Mouse (Mus musculus) myocyte (in vitro differentiated cells): ENCODE measurements around the gene Iqsec1.

Experiments used
- CEBPB ChIP-seq: IDR thresholded peaks from 2 replicates; pipeline ENCODE4 v1.6.1; 2011; ENCODE audit warnings: mild to moderate bottlenecking, moderate library complexity; ENCODE audit not compliant: poor library complexity, insufficient read depth, severe bottlenecking
- MAX ChIP-seq: IDR thresholded peaks from one replicate; pipeline ENCODE4 v1.6.1; 2011; ENCODE audit warnings: low read depth, mild to moderate bottlenecking, control low read depth
- POLR2A ChIP-seq: IDR thresholded peaks from one replicate; pipeline ENCODE4 v1.6.1; 2011; ENCODE audit warnings: low read depth, mild to moderate bottlenecking, control low read depth, moderate library complexity; ENCODE audit not compliant: insufficient read length
- TCF12 ChIP-seq: IDR thresholded peaks from one replicate; pipeline ENCODE4 v1.6.1; 2011; ENCODE audit warnings: mild to moderate bottlenecking, control low read depth; ENCODE audit not compliant: poor library complexity, insufficient read depth, severe bottlenecking
- TCF3 ChIP-seq: IDR thresholded peaks from one replicate; pipeline ENCODE4 v1.6.1; 2011; ENCODE audit warnings: low read depth, control low read depth; ENCODE audit not compliant: insufficient read length
- USF1 ChIP-seq: IDR thresholded peaks from one replicate; pipeline ENCODE4 v1.6.1; 2011; ENCODE audit warnings: low read depth, mild to moderate bottlenecking, control low read depth, moderate library complexity

DNA sequence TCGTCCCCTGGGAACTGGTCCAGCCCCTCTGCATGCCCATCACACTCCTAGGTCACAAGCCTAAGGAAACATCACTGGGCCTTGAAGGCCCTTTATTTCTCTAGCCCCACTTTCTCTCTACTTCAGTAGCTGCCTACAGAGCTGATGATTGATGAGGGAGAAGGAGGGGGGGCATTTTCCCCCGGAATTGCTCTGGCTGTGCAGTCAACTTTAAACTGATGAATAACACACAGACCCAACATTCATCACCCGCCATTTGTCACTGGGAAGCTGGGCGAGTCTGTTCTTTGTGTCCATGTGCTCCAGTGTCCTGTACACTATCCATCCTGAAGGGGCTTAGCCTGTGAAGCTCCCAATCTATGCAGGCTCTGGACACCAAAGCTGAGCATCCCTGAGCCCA lies 165.2 kb downstream of the Iqsec1 start:
- TF ChIP-seq MAX = no peak
- no peak for TF ChIP-seq USF1
- no peak for TF ChIP-seq POLR2A
- TF ChIP-seq CEBPB = no peak
- no peak for TF ChIP-seq TCF3
- no peak for TF ChIP-seq TCF12
